Comparison of ENCODE assay signal across 30 mouse cellular contexts in genomic region chr3:142385690-142386089, GRCm38 (mm10). TPM values are rescaled to one million over a fixed set of nuclear protein-coding genes. Genes with fewer than 3 reads are reported as not detected.
DNase-seq lines count a peak whose midpoint lies in the region; ATAC-seq and TF ChIP-seq lines count a peak whose summit lies in the region.
"Had no signal": no experiment of that assay in that cellular context is flagged by ENCODE, and none has a peak within 500 bp of the region (broad histone marks: within the 10 kb centered on the region; RNA-seq: fewer than 3 reads in every experiment).

No protein-coding gene starts in this region.

- no peak overlapping the region for H3K4me2 ChIP-seq in kidney, embryonic 16.5 days (replicated peaks; ENCODE audit: low read depth, low read length)
- no peak overlapping the region for H3K4me2 ChIP-seq in liver, postnatal 0 days (ENCODE audit: low read depth, low read length)
- H3K4me2 ChIP-seq in liver, embryonic 12.5 days, result no peak overlapping the region
- H3K4me2 ChIP-seq: heart, embryonic 15.5 days; liver, embryonic 13.5 days; lung, embryonic 14.5 days; neural tube, embryonic 12.5 days had no signal

- ATAC-seq in kidney, embryonic 16.5 days (ENCODE audit: low FRiP score, low TSS enrichment), result no peak
- ATAC-seq in liver, postnatal 0 days, result peak; percentile 90
- no peak for ATAC-seq in liver, embryonic 12.5 days
- ATAC-seq: forebrain, embryonic 14.5 days; hindbrain, embryonic 16.5 days; midbrain, embryonic 16.5 days; Patski had no signal

- no peak overlapping the region for H3K4me3 ChIP-seq in kidney, embryonic 16.5 days (ENCODE audit: low read length)
- no peak overlapping the region for H3K4me3 ChIP-seq in liver, postnatal 0 days (ENCODE audit: low read depth, low read length)
- no peak overlapping the region for H3K4me3 ChIP-seq in liver, embryonic 12.5 days
- H3K4me3 ChIP-seq: heart, embryonic 10.5 days; heart, embryonic 15.5 days; liver, embryonic 13.5 days; midbrain, embryonic 10.5 days; myocyte; neural tube, embryonic 12.5 days had no signal

- H3K9me3 ChIP-seq in kidney, embryonic 16.5 days (ENCODE audit: low read length), result no peaks in the 10 kb centered on the region
- no peaks in the 10 kb centered on the region for H3K9me3 ChIP-seq in liver, postnatal 0 days (ENCODE audit: low read length)
- H3K9me3 ChIP-seq in liver, embryonic 12.5 days (replicated peaks), result no peaks in the 10 kb centered on the region
- H3K9me3 ChIP-seq: heart, embryonic 10.5 days; heart, embryonic 15.5 days; liver, embryonic 13.5 days; midbrain, embryonic 10.5 days; neural tube, embryonic 12.5 days had no signal

- TF ChIP-seq EP300 in liver, postnatal 0 days (IDR thresholded peaks at IDR 0.05; ENCODE audit: low read depth), result no peak; the same call in 1 of the 2 replicates

- H3K36me3 ChIP-seq in kidney, embryonic 16.5 days (ENCODE audit: insufficient read depth, low read length), result 0 out of 2 replicates have a peak, but pooled peaks cover 3% of the 10 kb centered on the region
- H3K36me3 ChIP-seq in liver, postnatal 0 days (replicated peaks; ENCODE audit: insufficient read depth, low read length), result 0 out of 2 replicates have a peak, but pooled peaks cover 2% of the 10 kb centered on the region
- peaks cover 6% of the 10 kb centered on the region; the same call in 1 of the 2 replicates for H3K36me3 ChIP-seq in liver, embryonic 12.5 days
- H3K36me3 ChIP-seq: liver, embryonic 13.5 days; midbrain, embryonic 10.5 days; neural tube, embryonic 12.5 days had no signal

- no peak for TF ChIP-seq CTCF in liver, postnatal 0 days (IDR thresholded peaks at IDR 0.05; ENCODE audit: low read depth)

- no peak overlapping the region for H3K9ac ChIP-seq in kidney, embryonic 16.5 days (replicated peaks; ENCODE audit: low read length)
- no peak overlapping the region for H3K9ac ChIP-seq in liver, postnatal 0 days (replicated peaks)
- H3K9ac ChIP-seq in liver, embryonic 12.5 days, result no peak overlapping the region
- H3K9ac ChIP-seq: heart, embryonic 15.5 days; liver, embryonic 13.5 days; lung, embryonic 14.5 days; neural tube, embryonic 12.5 days had no signal

- H3K27me3 ChIP-seq in kidney, embryonic 16.5 days (ENCODE audit: insufficient read depth, low read length), result no peaks in the 10 kb centered on the region
- H3K27me3 ChIP-seq in liver, postnatal 0 days (ENCODE audit: insufficient read depth, low read length), result no peaks in the 10 kb centered on the region
- no peaks in the 10 kb centered on the region for H3K27me3 ChIP-seq in liver, embryonic 12.5 days (replicated peaks)
- H3K27me3 ChIP-seq: heart, embryonic 15.5 days; liver, embryonic 13.5 days; neural tube, embryonic 12.5 days; Patski had no signal

- 78% methylated on average over 2 of the region's 2 CpGs for WGBS in kidney, embryonic 16.5 days
- WGBS in liver, postnatal 0 days (ENCODE audit: insufficient replicate concordance), result 44% methylated on average over 2 of the region's 2 CpGs
- 83% methylated on average over 2 of the region's 2 CpGs for WGBS in liver, embryonic 12.5 days (ENCODE audit: insufficient replicate concordance)

- peaks cover 8% of the 10 kb centered on the region; the same call in 1 of the 2 replicates for H3K4me1 ChIP-seq in kidney, embryonic 16.5 days (ENCODE audit: insufficient read depth, low read length)
- H3K4me1 ChIP-seq in liver, postnatal 0 days (ENCODE audit: insufficient read depth), result peaks cover 6% of the 10 kb centered on the region
- H3K4me1 ChIP-seq in liver, embryonic 12.5 days, result no peaks in the 10 kb centered on the region
- H3K4me1 ChIP-seq: liver, embryonic 13.5 days; neural tube, embryonic 12.5 days had no signal

- peak; percentile 23 for DNase-seq in kidney, adult 18-20 months
- DNase-seq in liver, postnatal 0 days, result peak; percentile 26
- DNase-seq in kidney, postnatal 10 days, result peak; percentile 44
- peak; percentile 38 for DNase-seq in yolk sac, embryonic 10.5 days (ENCODE audit: low spot score)
- DNase-seq in B cell, adult 2 months, result no peak
- DNase-seq in spleen, postnatal 4 days (ENCODE audit: low spot score in 2 of 2), result no peak
- DNase-seq: adrenal gland, postnatal 14 days; cerebellum, adult 11 months; cerebellum, adult 9-10 months; cerebellum, postnatal 36 days; gastrocnemius, postnatal 25 days; heart, adult 11 months; layer of hippocampus, adult 9-11 months; liver, embryonic 13.5 days; lung, embryonic 14.5 days; right cerebral cortex, adult 18-20 months; spleen, adult 18-20 months; thymus, adult 2 months; thymus, postnatal 36 days had no signal

- H3K27ac ChIP-seq in kidney, embryonic 16.5 days (ENCODE audit: low read length), result no peak overlapping the region
- H3K27ac ChIP-seq in liver, postnatal 0 days (ENCODE audit: low read depth), result no peak overlapping the region
- no peak overlapping the region for H3K27ac ChIP-seq in liver, embryonic 12.5 days
- H3K27ac ChIP-seq: heart, embryonic 10.5 days; heart, embryonic 15.5 days; liver, embryonic 13.5 days; midbrain, embryonic 10.5 days; neural tube, embryonic 12.5 days had no signal

RNA-seq across cellular contexts. Expression of gene Pdlim5, which starts 9.8 kb away (rescaled TPM):
- 47.9 and 50.7 TPM in 2 replicates for polyA plus RNA-seq in kidney, embryonic 16.5 days (2015; fragmentation: Nextera tagmentation; extraction: Ambion mirVana)
- polyA plus RNA-seq in liver, postnatal 0 days (2015; fragmentation: Nextera tagmentation; extraction: Ambion mirVana), result 9.4 and 11.5 TPM in 2 replicates
- polyA plus RNA-seq in liver, embryonic 12.5 days (2016; fragmentation: Nextera tagmentation; extraction: Ambion mirVana), result 15.6 and 16.8 TPM in 2 replicates

Comparison
In these comparisons a context has a peak if more than half of its experiments do, and no peak if none do; other contexts are left out.
1. DNase-seq: peak in kidney, adult 18-20 months (single experiment), liver, postnatal 0 days (single experiment), kidney, postnatal 10 days (single experiment) and yolk sac, embryonic 10.5 days (single experiment); none in B cell, adult 2 months (0 of 2) and spleen, postnatal 4 days (0 of 2).